Mouse (Mus musculus) cortical plate, adult 2 months (tissue): Measurements from ENCODE around the gene Kcna1.

Experiments
- CTCF ChIP-seq: fragments of 200-500 bp; IDR thresholded peaks from 2 replicates; pipeline ENCODE4 v1.5.1; 2011; ENCODE audit warnings: mild to moderate bottlenecking, control low read depth, low read length; ENCODE audit not compliant: insufficient read depth; ENCODE audit errors: extremely low read depth
- POLR2A ChIP-seq: fragments of 200-500 bp; IDR thresholded peaks from 2 replicates; pipeline ENCODE4 v1.6.1; 2011; ENCODE audit warnings: mild to moderate bottlenecking, low read length, control low read depth; ENCODE audit not compliant: insufficient read depth; ENCODE audit errors: extremely low read depth

GRCm38 (mm10) chr6:126645044-126645541 is 1.1 kb downstream of the Kcna1 start:
- TF ChIP-seq POLR2A (no peak), CTCF (no peak)
